Mouse (Mus musculus) midbrain, embryonic 13.5 days (tissue): Measurements from ENCODE around the gene Hoxa10. TPM values are rescaled to one million over a fixed set of nuclear protein-coding genes. Genes with fewer than 3 reads are reported as not detected.

Experiments
- ATAC-seq: fragments of 200-750 bp; cut with Nextera tagmentation; 2 replicates; pipeline ENCODE4 v1.8.0; 2017; ENCODE audit warnings: mild to moderate bottlenecking, moderate TSS enrichment, moderate library complexity
- H3K27ac ChIP-seq: fragments of 300-500 bp; sonication (generic); 2 replicates; pipeline ENCODE4 v1.5.1; 2015; ENCODE audit warnings: inconsistent platforms, mild to moderate bottlenecking, moderate library complexity
- H3K27me3 ChIP-seq: fragments of 300-500 bp; sonication (generic); 2 replicates; pipeline ENCODE4 v1.6.1; 2015; ENCODE audit warnings: mild to moderate bottlenecking, inconsistent platforms
- H3K36me3 ChIP-seq: fragments of 300-500 bp; sonication (generic); 2 replicates; pipeline ENCODE4 v1.6.1; 2015; ENCODE audit warnings: mild to moderate bottlenecking, inconsistent platforms
- H3K4me1 ChIP-seq: fragments of 300-500 bp; sonication (generic); replicated peaks from 2 replicates; pipeline ENCODE4 v1.6.1; 2015; ENCODE audit warnings: inconsistent platforms
- H3K4me2 ChIP-seq: fragments of 300-500 bp; sonication (generic); replicated peaks from 2 replicates; pipeline ENCODE4 v1.6.1; 2015; ENCODE audit warnings: moderate library complexity, mild to moderate bottlenecking, inconsistent platforms
- H3K4me3 ChIP-seq: fragments of 300-500 bp; sonication (generic); replicated peaks from 2 replicates; pipeline ENCODE4 v1.5.1; 2015; ENCODE audit warnings: mild to moderate bottlenecking, inconsistent platforms
- H3K9ac ChIP-seq: fragments of 300-500 bp; sonication (generic); replicated peaks from 2 replicates; pipeline ENCODE4 v1.6.1; 2015; ENCODE audit warnings: mild to moderate bottlenecking, inconsistent platforms
- H3K9me3 ChIP-seq: fragments of 300-500 bp; sonication (generic); 2 replicates; pipeline ENCODE4 v1.6.1; 2016; ENCODE audit warnings: mild to moderate bottlenecking, inconsistent platforms
- WGBS: fragments of 180-500 bp; shearing (Covaris S2); methylation state at CpG from one replicate; pipeline ENCODE4 v1.1.7; 2015; 5-methylcytosine and 5-hydroxymethylcytosine counted together
- polyA plus RNA-seq: library from polyadenylated mRNA; unstranded; fragments of >200 nt; fragmentation: Nextera tagmentation; extraction: Ambion mirVana; gene quantifications from 2 replicates; pipeline ENCODE4 v1.2.1, GENCODE M21; 2015

The Hoxa10 gene
- polyA plus RNA-seq, 1 experiment from 2014 or later = not detected

GRCm38 (mm10) chr6:52207684-52207976 lies 33.0 kb downstream of the Hoxa10 start:
- Histone ChIP-seq H3K9me3 (no peaks in the 10 kb centered on the region), H3K4me1 (peaks cover 15% of the 10 kb centered on the region), H3K4me2 (no peak overlapping the region), H3K27me3 (peaks cover 100% of the 10 kb centered on the region), H3K4me3 (no peak overlapping the region), H3K27ac (no peak overlapping the region), H3K9ac (no peak overlapping the region), H3K36me3 (no peaks in the 10 kb centered on the region)
- no peak for ATAC-seq

GRCm38 (mm10) chr6:52206882-52207683 lies 33.6 kb downstream of the Hoxa10 start:
- Histone ChIP-seq H3K27me3 (peaks cover 100% of the 10 kb centered on the region), H3K27ac (no peak overlapping the region), H3K36me3 (no peaks in the 10 kb centered on the region), H3K4me1 (peaks cover 15% of the 10 kb centered on the region), H3K9ac (no peak overlapping the region), H3K4me2 (no peak overlapping the region), H3K4me3 (no peak overlapping the region), H3K9me3 (no peaks in the 10 kb centered on the region)
- no peak for ATAC-seq
- WGBS = 4% methylated on average over 4 of the region's 4 CpGs

- ATAC-seq = no peak
- Histone ChIP-seq H3K27ac (no peak overlapping the region), H3K4me3 (no peak overlapping the region), H3K4me1 (peaks cover 15% of the 10 kb centered on the region), H3K9me3 (no peaks in the 10 kb centered on the region), H3K4me2 (no peak overlapping the region), H3K36me3 (no peaks in the 10 kb centered on the region), H3K27me3 (peaks cover 100% of the 10 kb centered on the region), H3K9ac (no peak overlapping the region)
- WGBS = under 1% methylated on average over 55 of the region's 55 CpGs
These were observed 34.7 kb downstream of the Hoxa10 start for GRCm38 (mm10) chr6:52205638-52206621.

GRCm38 (mm10) chr6:52205221-52205620 lies 35.4 kb downstream of the Hoxa10 start:
- no peak overlapping the region for H3K4me2 ChIP-seq
- no peak overlapping the region for H3K4me3 ChIP-seq
- no peak overlapping the region for H3K27ac ChIP-seq
- H3K27me3 ChIP-seq = peaks cover 100% of the 10 kb centered on the region
- no peaks in the 10 kb centered on the region for H3K9me3 ChIP-seq
- no peaks in the 10 kb centered on the region for H3K36me3 ChIP-seq
- ATAC-seq = no peak
- H3K4me1 ChIP-seq = peaks cover 15% of the 10 kb centered on the region
- H3K9ac ChIP-seq = no peak overlapping the region
- 5% methylated on average over 14 of the region's 14 CpGs for WGBS

- Histone ChIP-seq H3K4me1 (peaks cover 15% of the 10 kb centered on the region), H3K36me3 (no peaks in the 10 kb centered on the region), H3K4me3 (peak within 1 kb of the TSS; percentile 14; the same call in 1 of the 2 replicates), H3K9me3 (no peaks in the 10 kb centered on the region), H3K9ac (no peak within 1 kb of the TSS), H3K4me2 (peak within 1 kb of the TSS; percentile 29), H3K27me3 (peaks cover 100% of the 10 kb centered on the region), H3K27ac (no peak within 1 kb of the TSS)
- no peak for ATAC-seq
- WGBS = under 1% methylated on average over 65 of the region's 65 CpGs
These were observed 36.5 kb downstream of the Hoxa10 start, which contains the start of gene Hoxa5 for GRCm38 (mm10) chr6:52204050-52204752. Gene Hoxa5, minus strand, starts transcription at chr6:52204587.

- Histone ChIP-seq H3K9ac (no peak overlapping the region), H3K4me2 (peak overlapping the region; percentile 29), H3K9me3 (no peaks in the 10 kb centered on the region), H3K27ac (no peak overlapping the region), H3K36me3 (no peaks in the 10 kb centered on the region), H3K4me3 (peak overlapping the region; percentile 14; the same call in 1 of the 2 replicates), H3K4me1 (peaks cover 12% of the 10 kb centered on the region), H3K27me3 (peaks cover 100% of the 10 kb centered on the region)
- under 1% methylated on average over 43 of the region's 46 CpGs for WGBS
- ATAC-seq = no peak
These were observed 37.1 kb downstream of the Hoxa10 start for GRCm38 (mm10) chr6:52203371-52204049.

- H3K4me2 ChIP-seq = no peak overlapping the region
These were observed 37.6 kb downstream of the Hoxa10 start for GRCm38 (mm10) chr6:52203121-52203370.

GRCm38 (mm10) chr6:52202362-52203120 lies 38.1 kb downstream of the Hoxa10 start:
- 1% methylated on average over 22 of the region's 22 CpGs for WGBS
- ATAC-seq = no peak
- H3K9ac ChIP-seq = no peak overlapping the region
- no peak overlapping the region for H3K4me2 ChIP-seq
- peaks cover 10% of the 10 kb centered on the region for H3K4me1 ChIP-seq
- peaks cover 100% of the 10 kb centered on the region for H3K27me3 ChIP-seq
- no peak overlapping the region for H3K27ac ChIP-seq
- no peaks in the 10 kb centered on the region for H3K9me3 ChIP-seq
- no peaks in the 10 kb centered on the region for H3K36me3 ChIP-seq
- H3K4me3 ChIP-seq = no peak overlapping the region

More at GRCm38 (mm10) chr6:52203121-52203370, 37.6 kb downstream of the Hoxa10 start:
- no peak overlapping the region for H3K9ac ChIP-seq
- WGBS = under 1% methylated on average over 10 of the region's 10 CpGs
- ATAC-seq = no peak
- no peak overlapping the region for H3K4me3 ChIP-seq
- H3K27ac ChIP-seq = no peak overlapping the region
- H3K9me3 ChIP-seq = no peaks in the 10 kb centered on the region
- peaks cover 100% of the 10 kb centered on the region for H3K27me3 ChIP-seq
- no peaks in the 10 kb centered on the region for H3K36me3 ChIP-seq
- H3K4me1 ChIP-seq = peaks cover 10% of the 10 kb centered on the region

- no peak overlapping the region for H3K4me2 ChIP-seq
- H3K36me3 ChIP-seq = no peaks in the 10 kb centered on the region
- no peak overlapping the region for H3K9ac ChIP-seq
- H3K4me3 ChIP-seq = no peak overlapping the region
- H3K27ac ChIP-seq = no peak overlapping the region
- H3K27me3 ChIP-seq = peaks cover 100% of the 10 kb centered on the region
- ATAC-seq = no peak
- no peaks in the 10 kb centered on the region for H3K9me3 ChIP-seq
- H3K4me1 ChIP-seq = peaks cover 10% of the 10 kb centered on the region
- 24% methylated on average over 1 of the region's 1 CpGs for WGBS
These were observed 39.4 kb downstream of the Hoxa10 start for GRCm38 (mm10) chr6:52201269-52201668.

- Histone ChIP-seq H3K9me3 (no peaks in the 10 kb centered on the region), H3K27ac (no peak overlapping the region), H3K27me3 (peaks cover 100% of the 10 kb centered on the region), H3K4me1 (peaks cover 10% of the 10 kb centered on the region), H3K36me3 (no peaks in the 10 kb centered on the region), H3K4me3 (no peak overlapping the region), H3K4me2 (no peak overlapping the region), H3K9ac (no peak overlapping the region)
- 6% methylated on average over 10 of the region's 10 CpGs for WGBS
- no peak for ATAC-seq
These were observed 39.9 kb downstream of the Hoxa10 start for GRCm38 (mm10) chr6:52200751-52201250.
